Mouse (Mus musculus) small intestine, adult 2 months (tissue): ENCODE data around the gene Nek2.

Experiments used
- CTCF ChIP-seq: fragments of 200-500 bp; IDR thresholded peaks from 2 replicates; pipeline ENCODE4 v1.5.1; 2012; ENCODE audit warnings: low read depth, mild to moderate bottlenecking, control low read depth, inconsistent platforms, low read length, moderate library complexity, mixed read lengths; ENCODE audit not compliant: insufficient replicate concordance, insufficient read length; ENCODE audit errors: extremely low read depth
- POLR2A ChIP-seq: fragments of 200-500 bp; IDR thresholded peaks from 2 replicates; pipeline ENCODE4 v1.6.1; 2012; ENCODE audit warnings: low read depth, mild to moderate bottlenecking, control low read depth, inconsistent platforms, low read length, moderate library complexity

GRCm38 (mm10) chr1:191855136-191855878 lies 34.1 kb downstream of the Nek2 start:
- TF ChIP-seq CTCF: no peak
- TF ChIP-seq POLR2A: no peak
